Mouse (Mus musculus) limb, embryonic 14.5 days (tissue): ENCODE results near the gene Ccdc32. TPM values are rescaled to one million over a fixed set of nuclear protein-coding genes. Genes with fewer than 3 reads are reported as not detected.
"Not testable (repeated sequence)": the region's sequence is repeated elsewhere in the genome, so short reads cannot be mapped to it uniquely, and the experiment has no call there.

Experiments used
- ATAC-seq: fragments of 200-750 bp; cut with Nextera tagmentation; 2 replicates; pipeline ENCODE4 v1.8.0; 2017; ENCODE audit warnings: low read depth, moderate number of reproducible peaks, moderate TSS enrichment; ENCODE audit not compliant: low FRiP score
- DNase-seq: peaks from one replicate; pipeline ENCODE4 v3.0.0-alpha.2; 2015; ENCODE audit warnings: low spot score
- H3K27ac ChIP-seq: fragments of 300-500 bp; sonication (generic); replicated peaks from 2 replicates; pipeline ENCODE4 v1.5.1; 2014; ENCODE audit warnings: low read depth, mild to moderate bottlenecking, low read length, moderate library complexity, mixed read lengths
- H3K27me3 ChIP-seq: fragments of 300-500 bp; sonication (generic); 2 replicates; pipeline ENCODE4 v1.6.1; 2014; ENCODE audit warnings: low read length, mixed read lengths; ENCODE audit not compliant: control insufficient read depth, insufficient read depth
- H3K36me3 ChIP-seq: fragments of 300-500 bp; sonication (generic); 2 replicates; pipeline ENCODE4 v1.6.1; 2014; ENCODE audit warnings: mild to moderate bottlenecking, low read length, moderate library complexity, mixed read lengths; ENCODE audit not compliant: control insufficient read depth, insufficient read depth
- H3K4me1 ChIP-seq: fragments of 300-500 bp; sonication (generic); 2 replicates; pipeline ENCODE4 v1.6.1; 2014; ENCODE audit warnings: antibody characterized with exemption, low read length, mixed read lengths; ENCODE audit not compliant: control insufficient read depth, insufficient read depth
- H3K4me2 ChIP-seq: fragments of 300-500 bp; sonication (generic); replicated peaks from 2 replicates; pipeline ENCODE4 v1.6.1; 2014; ENCODE audit warnings: low read depth, mild to moderate bottlenecking, low read length, moderate library complexity; ENCODE audit not compliant: severe bottlenecking
- H3K4me3 ChIP-seq: fragments of 300-500 bp; sonication (generic); replicated peaks from 2 replicates; pipeline ENCODE4 v1.5.1; 2014; ENCODE audit warnings: low read length
- H3K9ac ChIP-seq: fragments of 300-500 bp; sonication (generic); 2 replicates; pipeline ENCODE4 v1.6.1; 2014; ENCODE audit warnings: mild to moderate bottlenecking, low read depth, low read length, moderate library complexity; ENCODE audit not compliant: severe bottlenecking
- H3K9me3 ChIP-seq: fragments of 300-500 bp; sonication (generic); 2 replicates; pipeline ENCODE4 v1.6.1; 2016; ENCODE audit warnings: low read length; ENCODE audit not compliant: control insufficient read depth
- POLR2A ChIP-seq: fragments of 200-500 bp; IDR thresholded peaks from 2 replicates; pipeline ENCODE4 v1.8.0; 2012; ENCODE audit warnings: inconsistent platforms, mild to moderate bottlenecking, moderate library complexity, borderline replicate concordance; ENCODE audit not compliant: insufficient read depth, insufficient read length; ENCODE audit errors: extremely low read depth
- WGBS: fragments of 180-500 bp; shearing (Covaris S2); extraction: QIAGEN DNeasy Blood & Tissue Kit; methylation state at CpG from one replicate; pipeline ENCODE4 v1.1.7; 2014; 5-methylcytosine and 5-hydroxymethylcytosine counted together
- polyA plus RNA-seq, 2 experiments: library from polyadenylated mRNA; depleted of rRNA in 1 of 2; stranded (reverse) in 1 of 2; unstranded in 1 of 2; fragments of >200 nt; fragmentation: Nextera tagmentation in 1 of 2; extraction: Ambion mirVana in 1 of 2; gene quantifications; 2 replicates each; pipeline versions ENCODE4 v1.2.1 to v1.2.3; 2012 to 2014

Ccdc32 gene
- polyA plus RNA-seq, 2 experiments, result 14.6 to 21.5 TPM

DNA sequence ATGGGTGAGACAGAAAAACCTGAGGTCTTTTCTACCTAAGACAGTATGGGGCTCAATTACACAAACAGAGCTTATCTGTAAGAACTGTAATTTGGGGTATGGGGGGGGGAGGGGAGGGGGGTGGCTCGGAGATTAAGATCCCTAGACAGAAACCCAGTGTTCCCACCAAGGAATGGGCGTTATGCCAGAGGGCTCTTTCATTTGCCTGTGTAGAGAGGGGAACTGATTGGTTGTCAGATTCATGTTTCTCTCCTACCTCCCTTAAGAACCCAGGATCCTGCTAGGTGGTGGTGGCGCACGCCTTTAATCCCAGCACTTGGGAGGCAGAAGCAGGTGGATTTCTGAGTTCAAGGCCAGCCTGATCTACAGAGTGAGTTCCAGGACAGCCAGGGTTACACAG is 9.7 kb downstream of the Ccdc32 start:
- H3K27ac ChIP-seq, result no peak overlapping the region
- peaks cover 26% of the 10 kb centered on the region for H3K36me3 ChIP-seq
- ATAC-seq (no peak), DNase-seq (peak; percentile 27)
- peak overlapping the region; percentile 40; the same call in 1 of the 2 replicates for H3K9ac ChIP-seq
- peaks cover 7% of the 10 kb centered on the region; the same call in 1 of the 2 replicates for H3K4me1 ChIP-seq
- no peaks in the 10 kb centered on the region for H3K27me3 ChIP-seq
- no peak overlapping the region for H3K4me3 ChIP-seq
- WGBS, result 52% methylated on average over 4 of the region's 4 CpGs
- H3K9me3 ChIP-seq, result no peaks in the 10 kb centered on the region
- H3K4me2 ChIP-seq, result no peak overlapping the region
- TF ChIP-seq POLR2A, result no peak

GRCm38 (mm10) chr2:119019131-119019530 is 10.1 kb downstream of the Ccdc32 start:
- Histone ChIP-seq H3K36me3 (peaks cover 26% of the 10 kb centered on the region), H3K4me2 (peak overlapping the region; percentile 20; the same call in 1 of the 2 replicates), H3K27ac (peak overlapping the region; percentile 27; the same call in 1 of the 2 replicates), H3K4me3 (no peak overlapping the region), H3K27me3 (no peaks in the 10 kb centered on the region), H3K4me1 (peaks cover 7% of the 10 kb centered on the region; the same call in 1 of the 2 replicates), H3K9ac (peak overlapping the region; percentile 40; the same call in 1 of the 2 replicates), H3K9me3 (no peaks in the 10 kb centered on the region)
- ATAC-seq (peak; percentile 85), DNase-seq (peak; percentile 66)
- 6% methylated on average over 5 of the region's 5 CpGs for WGBS
- TF ChIP-seq POLR2A, result no peak

- peak overlapping the region; percentile 40; the same call in 1 of the 2 replicates for H3K9ac ChIP-seq
- DNase-seq (peak; percentile 69), ATAC-seq (peak; percentile 90)
- H3K4me3 ChIP-seq, result no peak overlapping the region
- peak overlapping the region; percentile 27; the same call in 1 of the 2 replicates for H3K27ac ChIP-seq
- H3K27me3 ChIP-seq, result no peaks in the 10 kb centered on the region
- peaks cover 7% of the 10 kb centered on the region; the same call in 1 of the 2 replicates for H3K4me1 ChIP-seq
- H3K36me3 ChIP-seq, result peaks cover 26% of the 10 kb centered on the region
- H3K4me2 ChIP-seq, result peak overlapping the region; percentile 20; the same call in 1 of the 2 replicates
- no peaks in the 10 kb centered on the region for H3K9me3 ChIP-seq
- WGBS, result 42% methylated on average over 22 of the region's 22 CpGs
- TF ChIP-seq POLR2A, result no peak
These were observed 10.6 kb downstream of the Ccdc32 start for GRCm38 (mm10) chr2:119018391-119019122.

GRCm38 (mm10) chr2:119017647-119018046 is 11.5 kb downstream of the Ccdc32 start:
- Histone ChIP-seq H3K9me3 (no peaks in the 10 kb centered on the region), H3K9ac (no peak overlapping the region), H3K4me3 (no peak overlapping the region), H3K27me3 (no peaks in the 10 kb centered on the region), H3K4me2 (no peak overlapping the region), H3K27ac (no peak overlapping the region), H3K4me1 (peaks cover 7% of the 10 kb centered on the region; the same call in 1 of the 2 replicates), H3K36me3 (peaks cover 26% of the 10 kb centered on the region)
- ATAC-seq (no peak), DNase-seq (no peak)
- no peak for TF ChIP-seq POLR2A
- WGBS, result 93% methylated on average over 3 of the region's 3 CpGs

DNA sequence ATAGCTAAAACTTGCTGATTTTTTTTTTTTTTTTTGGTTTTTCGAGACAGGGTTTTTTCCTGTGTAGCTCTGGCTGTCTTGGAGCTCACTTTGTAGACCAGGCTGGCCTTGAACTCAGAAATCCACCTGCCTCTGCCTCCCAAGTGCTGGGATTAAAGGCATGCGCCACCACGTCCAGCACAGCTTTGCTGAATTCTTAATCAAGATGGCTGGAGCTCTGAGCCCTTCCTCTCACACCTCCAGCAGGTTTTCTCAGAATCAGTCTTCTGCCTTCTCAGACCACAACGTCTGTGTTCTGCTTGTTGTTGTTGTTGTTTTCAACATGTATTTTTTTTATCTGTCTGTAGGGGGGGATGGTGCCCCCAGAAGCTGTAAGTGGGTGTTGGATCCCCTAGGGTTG is 12.9 kb downstream of the Ccdc32 start:
- H3K36me3 ChIP-seq, result peaks cover 14% of the 10 kb centered on the region
- H3K4me1 ChIP-seq, DNase-seq, H3K27ac ChIP-seq, H3K27me3 ChIP-seq, H3K4me2 ChIP-seq, ATAC-seq, H3K4me3 ChIP-seq, H3K9ac ChIP-seq, H3K9me3 ChIP-seq: not testable (repeated sequence)
- WGBS, result 81% methylated on average over 4 of the region's 4 CpGs
